Mouse (Mus musculus): Measurements from ENCODE around the gene Cep72.

DNA sequence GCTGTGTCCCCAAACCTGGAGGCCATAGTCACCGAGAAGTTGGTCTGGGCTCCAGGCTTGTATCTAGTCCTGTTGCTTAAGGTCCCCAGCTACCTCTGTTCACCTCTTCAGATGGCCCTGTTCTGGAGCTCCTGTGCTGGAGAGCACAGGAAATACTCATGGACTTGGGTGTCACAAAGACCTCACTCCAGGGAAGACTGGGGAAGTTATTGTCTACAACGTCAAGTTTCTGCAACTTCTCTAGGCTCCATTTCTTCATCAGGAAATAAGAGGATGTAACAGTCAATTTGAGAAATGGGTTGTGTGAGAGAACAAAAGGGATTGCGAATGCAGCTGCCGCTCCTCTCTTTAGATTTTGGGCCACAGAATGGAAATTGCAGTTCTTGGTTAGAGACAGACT is 65.6 kb downstream of the Cep72 start:
- TF ChIP-seq POLR2A (IDR thresholded peaks at IDR 0.05; ENCODE audit: insufficient read depth, low read depth, low read length) (no peak), CTCF (IDR thresholded peaks at IDR 0.05; ENCODE audit: insufficient read depth, low read depth, low read length) (no peak)

All from olfactory bulb, adult 2 months (tissue).